Mouse (Mus musculus) stomach, embryonic 15.5 days (tissue): ENCODE measurements at regions not wholly inside any gene's neighbourhood (a gene's known extent, or its start where the extent isn't known, plus 50 kb on each side); places are given as distances from the start of the nearest gene placed in this dataset.
A peak's percentile ranks its signal among the peaks of the same experiment; 100 is the strongest.

ENCODE experiments used
- ATAC-seq: fragments of 200-750 bp; cut with Nextera tagmentation; 2 replicates; pipeline ENCODE4 v1.8.0; 2017; ENCODE audit warnings: low read depth, moderate number of reproducible peaks, moderate TSS enrichment; ENCODE audit not compliant: insufficient read depth, low FRiP score
- H3K27ac ChIP-seq: fragments of 300-500 bp; sonication (generic); 2 replicates; pipeline ENCODE4 v1.5.1; 2015; ENCODE audit warnings: mild to moderate bottlenecking, inconsistent platforms
- H3K27me3 ChIP-seq: fragments of 300-500 bp; sonication (generic); replicated peaks from 2 replicates; pipeline ENCODE4 v1.6.1; 2015; ENCODE audit warnings: inconsistent platforms
- H3K36me3 ChIP-seq: fragments of 300-500 bp; sonication (generic); 2 replicates; pipeline ENCODE4 v1.6.1; 2015; ENCODE audit warnings: inconsistent platforms
- H3K4me1 ChIP-seq: fragments of 300-500 bp; sonication (generic); 2 replicates; pipeline ENCODE4 v1.6.1; 2015; ENCODE audit warnings: inconsistent platforms
- H3K4me2 ChIP-seq: fragments of 300-500 bp; sonication (generic); 2 replicates; pipeline ENCODE4 v1.6.1; 2015; ENCODE audit warnings: mild to moderate bottlenecking, inconsistent platforms
- H3K4me3 ChIP-seq: fragments of 300-500 bp; sonication (generic); replicated peaks from 2 replicates; pipeline ENCODE4 v1.5.1; 2015; ENCODE audit warnings: inconsistent platforms
- H3K9ac ChIP-seq: fragments of 300-500 bp; sonication (generic); 2 replicates; pipeline ENCODE4 v1.6.1; 2015; ENCODE audit warnings: inconsistent platforms
- H3K9me3 ChIP-seq: fragments of 300-500 bp; sonication (generic); 2 replicates; pipeline ENCODE4 v1.6.1; 2016; ENCODE audit warnings: inconsistent platforms
- WGBS: fragments of 180-500 bp; shearing (Covaris S2); methylation state at CpG from one replicate; pipeline ENCODE4 v1.1.7; 2015; 5-methylcytosine and 5-hydroxymethylcytosine counted together

- Histone ChIP-seq H3K27ac (no peak overlapping the region), H3K4me2 (no peak overlapping the region)
- no peak for ATAC-seq
These were observed 86.2 kb upstream of the Slc25a26 start for GRCm38 (mm10) chr6:94413987-94414360.

GRCm38 (mm10) chr6:94413297-94413986, 86.7 kb upstream of the Slc25a26 start:
- H3K4me2 ChIP-seq: no peak overlapping the region
- no peaks in the 10 kb centered on the region for H3K9me3 ChIP-seq
- no peak for ATAC-seq
- H3K4me1 ChIP-seq: no peaks in the 10 kb centered on the region
- H3K27me3 ChIP-seq: no peaks in the 10 kb centered on the region
- no peak overlapping the region for H3K27ac ChIP-seq
- H3K4me3 ChIP-seq: no peak overlapping the region
- H3K36me3 ChIP-seq: no peaks in the 10 kb centered on the region
- no peak overlapping the region for H3K9ac ChIP-seq
- WGBS: 64% methylated on average over 10 of the region's 10 CpGs

More at GRCm38 (mm10) chr6:94413987-94414360, 86.2 kb upstream of the Slc25a26 start:
- WGBS: 53% methylated on average over 5 of the region's 5 CpGs
- H3K36me3 ChIP-seq: no peaks in the 10 kb centered on the region
- no peak overlapping the region for H3K9ac ChIP-seq
- H3K9me3 ChIP-seq: no peaks in the 10 kb centered on the region
- no peaks in the 10 kb centered on the region for H3K27me3 ChIP-seq
- H3K4me1 ChIP-seq: no peaks in the 10 kb centered on the region
- no peak overlapping the region for H3K4me3 ChIP-seq

GRCm38 (mm10) chr6:94412341-94412740, 87.8 kb upstream of the Slc25a26 start:
- no peak overlapping the region for H3K4me3 ChIP-seq
- H3K9ac ChIP-seq: no peak overlapping the region
- H3K27me3 ChIP-seq: no peaks in the 10 kb centered on the region
- no peaks in the 10 kb centered on the region for H3K36me3 ChIP-seq
- no peaks in the 10 kb centered on the region for H3K9me3 ChIP-seq
- H3K4me2 ChIP-seq: no peak overlapping the region
- no peaks in the 10 kb centered on the region for H3K4me1 ChIP-seq
- 67% methylated on average over 7 of the region's 7 CpGs for WGBS
- no peak overlapping the region for H3K27ac ChIP-seq
- no peak for ATAC-seq

- Histone ChIP-seq H3K4me1 (no peaks in the 10 kb centered on the region), H3K4me2 (no peak overlapping the region), H3K27me3 (no peaks in the 10 kb centered on the region), H3K9me3 (no peaks in the 10 kb centered on the region), H3K27ac (no peak overlapping the region), H3K4me3 (no peak overlapping the region), H3K36me3 (no peaks in the 10 kb centered on the region), H3K9ac (no peak overlapping the region)
- no peak for ATAC-seq
- WGBS: 72% methylated on average over 2 of the region's 2 CpGs
These were observed 89.7 kb upstream of the Slc25a26 start for GRCm38 (mm10) chr6:94410480-94410879.

- Histone ChIP-seq H3K36me3 (no peaks in the 10 kb centered on the region), H3K4me3 (no peak overlapping the region), H3K9me3 (no peaks in the 10 kb centered on the region), H3K9ac (no peak overlapping the region), H3K27ac (no peak overlapping the region), H3K4me2 (no peak overlapping the region), H3K4me1 (no peaks in the 10 kb centered on the region), H3K27me3 (no peaks in the 10 kb centered on the region)
- WGBS: 80% methylated on average over 2 of the region's 2 CpGs
- ATAC-seq: no peak
These were observed 91.1 kb upstream of the Slc25a26 start for GRCm38 (mm10) chr6:94408996-94409395.

GRCm38 (mm10) chr6:94407751-94408150, 92.4 kb upstream of the Slc25a26 start:
- no peak overlapping the region for H3K4me2 ChIP-seq
- H3K9ac ChIP-seq: no peak overlapping the region
- ATAC-seq: no peak
- H3K4me1 ChIP-seq: no peaks in the 10 kb centered on the region
- H3K9me3 ChIP-seq: no peaks in the 10 kb centered on the region
- H3K4me3 ChIP-seq: no peak overlapping the region
- no peaks in the 10 kb centered on the region for H3K36me3 ChIP-seq
- WGBS: 56% methylated on average over 4 of the region's 4 CpGs
- no peak overlapping the region for H3K27ac ChIP-seq
- H3K27me3 ChIP-seq: no peaks in the 10 kb centered on the region

- no peak overlapping the region for H3K4me3 ChIP-seq
- no peak overlapping the region for H3K4me2 ChIP-seq
- WGBS: 85% methylated on average over 8 of the region's 8 CpGs
- no peaks in the 10 kb centered on the region for H3K36me3 ChIP-seq
- H3K4me1 ChIP-seq: peaks cover 5% of the 10 kb centered on the region; the same call in 1 of the 2 replicates
- H3K9ac ChIP-seq: no peak overlapping the region
- no peaks in the 10 kb centered on the region for H3K27me3 ChIP-seq
- no peaks in the 10 kb centered on the region for H3K9me3 ChIP-seq
- H3K27ac ChIP-seq: no peak overlapping the region
- no peak for ATAC-seq
These were observed 94.6 kb upstream of the Slc25a26 start for GRCm38 (mm10) chr6:94405371-94406076.

GRCm38 (mm10) chr6:94401617-94402481, 98.3 kb upstream of the Slc25a26 start:
- H3K9ac ChIP-seq: no peak overlapping the region
- peak overlapping the region; percentile 35; the same call in 1 of the 2 replicates for H3K4me2 ChIP-seq
- peaks cover 5% of the 10 kb centered on the region; the same call in 1 of the 2 replicates for H3K4me1 ChIP-seq
- WGBS: 54% methylated on average over 9 of the region's 9 CpGs
- H3K36me3 ChIP-seq: no peaks in the 10 kb centered on the region
- no peak overlapping the region for H3K4me3 ChIP-seq
- ATAC-seq: no peak
- H3K27ac ChIP-seq: no peak overlapping the region
- H3K9me3 ChIP-seq: no peaks in the 10 kb centered on the region
- H3K27me3 ChIP-seq: no peaks in the 10 kb centered on the region

- H3K4me1 ChIP-seq: peaks cover 5% of the 10 kb centered on the region; the same call in 1 of the 2 replicates
- ATAC-seq: no peak
- no peaks in the 10 kb centered on the region for H3K27me3 ChIP-seq
- 22% methylated on average over 14 of the region's 14 CpGs for WGBS
- no peaks in the 10 kb centered on the region for H3K9me3 ChIP-seq
- no peaks in the 10 kb centered on the region for H3K36me3 ChIP-seq
- H3K4me3 ChIP-seq: no peak overlapping the region
- H3K4me2 ChIP-seq: peak overlapping the region; percentile 35; the same call in 1 of the 2 replicates
- H3K9ac ChIP-seq: no peak overlapping the region
- H3K27ac ChIP-seq: no peak overlapping the region
These were observed 99.0 kb upstream of the Slc25a26 start for GRCm38 (mm10) chr6:94401061-94401591.

- H3K9me3 ChIP-seq: no peaks in the 10 kb centered on the region
- H3K4me1 ChIP-seq: peaks cover 5% of the 10 kb centered on the region; the same call in 1 of the 2 replicates
- no peaks in the 10 kb centered on the region for H3K36me3 ChIP-seq
- no peak overlapping the region for H3K9ac ChIP-seq
- H3K27ac ChIP-seq: no peak overlapping the region
- WGBS: 20% methylated on average over 13 of the region's 13 CpGs
- peak; percentile 73; the same call in 1 of the 2 replicates for ATAC-seq
- H3K4me2 ChIP-seq: peak overlapping the region; percentile 35; the same call in 1 of the 2 replicates
- 0 out of 2 replicates have a peak overlapping the region, but pooled peaks have one; percentile 0 for H3K4me3 ChIP-seq
- H3K27me3 ChIP-seq: no peaks in the 10 kb centered on the region
These were observed 99.6 kb upstream of the Slc25a26 start for GRCm38 (mm10) chr6:94400471-94401051.

- 36% methylated on average over 5 of the region's 5 CpGs for WGBS
- H3K9ac ChIP-seq: no peak overlapping the region
- ATAC-seq: 0 out of 2 replicates have a peak, but pooled peaks have one; percentile 23
- H3K4me3 ChIP-seq: no peak overlapping the region
- H3K27ac ChIP-seq: peak overlapping the region; percentile 83; the same call in 1 of the 2 replicates
- no peaks in the 10 kb centered on the region for H3K27me3 ChIP-seq
- H3K4me2 ChIP-seq: no peak overlapping the region
- no peaks in the 10 kb centered on the region for H3K9me3 ChIP-seq
- H3K36me3 ChIP-seq: no peaks in the 10 kb centered on the region
- no peaks in the 10 kb centered on the region for H3K4me1 ChIP-seq
These were observed 107.4 kb upstream of the Magi1 start for GRCm38 (mm10) chr6:94391134-94391533.
